Mouse (Mus musculus): ENCODE results near the gene Ror2.

The Ror2 gene

DNA sequence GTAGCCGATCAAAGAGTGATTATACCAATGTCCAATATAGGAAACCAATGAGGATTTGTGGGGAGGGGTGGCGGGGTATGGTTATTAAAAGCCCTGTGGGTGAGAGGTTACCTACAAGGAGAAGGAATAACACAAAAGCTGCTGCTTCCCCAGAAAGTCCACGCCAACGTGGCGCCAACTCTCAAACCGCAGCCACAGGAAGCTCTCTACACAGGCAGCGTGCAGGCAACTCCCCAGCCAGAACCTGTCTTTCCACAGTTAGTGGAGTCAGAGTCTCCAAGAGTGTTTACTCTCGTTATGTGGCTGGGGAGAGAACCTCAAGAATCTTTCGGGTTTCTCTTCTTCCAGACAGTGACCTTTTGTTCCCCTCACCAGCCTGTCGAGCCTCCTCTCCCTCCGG lies 220.8 kb downstream of the Ror2 start:
- DNase-seq (ENCODE audit: low spot score), result no peak

DNA sequence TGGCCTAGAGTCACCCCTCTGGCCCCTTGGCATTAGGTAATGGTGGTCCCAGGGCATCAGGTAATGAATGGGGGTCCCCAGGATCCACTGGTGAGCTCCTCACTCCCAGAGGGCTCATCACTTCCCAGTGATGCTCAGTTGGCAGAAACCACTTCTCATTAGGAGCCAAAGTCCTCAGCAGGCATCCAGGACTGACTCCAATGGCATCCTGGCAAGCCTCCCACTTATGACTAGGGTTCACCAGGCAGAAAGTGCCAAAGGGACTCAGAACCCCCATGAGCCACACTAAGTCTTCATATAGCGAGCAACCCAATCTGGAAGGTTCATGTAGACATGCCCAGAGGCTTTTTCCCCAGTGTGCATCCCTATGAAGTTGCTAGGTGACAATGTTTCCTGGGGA lies 221.2 kb downstream of the Ror2 start:
- no peak for DNase-seq (ENCODE audit: low spot score)

All from T-cell, adult 2 months (primary cell).